Mouse (Mus musculus) gastrocnemius, adult 8-10 months (tissue): Measurements from ENCODE around the gene Prr5l. TPM values are rescaled to one million over a fixed set of nuclear protein-coding genes. Genes with fewer than 3 reads are reported as not detected.

Source experiments
- DNase-seq, 2 experiments: peaks; one replicate each; pipeline ENCODE4 v3.0.0; 2022; ENCODE audit warnings: low spot score in 2 of 2
- total RNA-seq, 4 experiments: library from RNA; stranded (reverse); gene quantifications; 2 replicates each; pipeline ENCODE4 v1.2.4; 2022

Prr5l gene
- total RNA-seq, 4 experiments from 2014 or later, result 0.10 to 0.46 (median 0.16) TPM

DNA sequence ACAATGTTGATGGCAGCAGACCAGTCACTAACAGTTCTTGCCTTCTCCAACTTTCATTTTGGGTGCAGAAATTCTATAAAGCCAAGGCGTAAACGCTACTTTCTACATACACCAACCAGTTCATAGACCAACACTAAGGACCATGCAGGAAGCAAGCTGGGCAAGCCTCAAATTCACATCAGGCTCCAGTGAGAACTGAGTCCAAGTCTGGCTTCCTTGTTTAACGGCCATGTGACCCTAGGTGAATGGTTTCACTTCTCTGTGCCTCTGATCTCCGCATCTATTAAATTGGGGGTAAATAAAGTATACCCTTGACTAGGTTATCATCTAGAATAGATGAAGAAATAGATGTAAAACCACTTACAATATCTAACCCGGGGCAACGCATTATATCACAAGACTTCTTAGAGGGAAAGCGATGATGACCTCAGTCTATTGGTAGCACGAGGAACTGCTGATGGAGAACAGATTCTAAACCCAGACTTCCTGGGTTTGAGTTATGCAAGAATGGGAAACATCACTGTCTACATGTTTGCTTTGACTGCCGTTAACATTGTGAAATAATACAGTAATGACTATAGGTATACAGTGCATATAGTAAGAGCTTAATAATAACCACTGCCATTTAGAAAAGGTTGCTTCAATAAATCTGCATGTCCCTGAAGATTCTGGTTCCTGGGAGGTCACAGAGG is 1.2 kb downstream of the Prr5l start:
- DNase-seq, result no peak

GRCm38 (mm10) chr2:101871179-101871578 is 11.6 kb downstream of the Prr5l start:
- no peak for DNase-seq

GRCm38 (mm10) chr2:101868683-101869082 is 14.1 kb downstream of the Prr5l start:
- no peak for DNase-seq

DNA sequence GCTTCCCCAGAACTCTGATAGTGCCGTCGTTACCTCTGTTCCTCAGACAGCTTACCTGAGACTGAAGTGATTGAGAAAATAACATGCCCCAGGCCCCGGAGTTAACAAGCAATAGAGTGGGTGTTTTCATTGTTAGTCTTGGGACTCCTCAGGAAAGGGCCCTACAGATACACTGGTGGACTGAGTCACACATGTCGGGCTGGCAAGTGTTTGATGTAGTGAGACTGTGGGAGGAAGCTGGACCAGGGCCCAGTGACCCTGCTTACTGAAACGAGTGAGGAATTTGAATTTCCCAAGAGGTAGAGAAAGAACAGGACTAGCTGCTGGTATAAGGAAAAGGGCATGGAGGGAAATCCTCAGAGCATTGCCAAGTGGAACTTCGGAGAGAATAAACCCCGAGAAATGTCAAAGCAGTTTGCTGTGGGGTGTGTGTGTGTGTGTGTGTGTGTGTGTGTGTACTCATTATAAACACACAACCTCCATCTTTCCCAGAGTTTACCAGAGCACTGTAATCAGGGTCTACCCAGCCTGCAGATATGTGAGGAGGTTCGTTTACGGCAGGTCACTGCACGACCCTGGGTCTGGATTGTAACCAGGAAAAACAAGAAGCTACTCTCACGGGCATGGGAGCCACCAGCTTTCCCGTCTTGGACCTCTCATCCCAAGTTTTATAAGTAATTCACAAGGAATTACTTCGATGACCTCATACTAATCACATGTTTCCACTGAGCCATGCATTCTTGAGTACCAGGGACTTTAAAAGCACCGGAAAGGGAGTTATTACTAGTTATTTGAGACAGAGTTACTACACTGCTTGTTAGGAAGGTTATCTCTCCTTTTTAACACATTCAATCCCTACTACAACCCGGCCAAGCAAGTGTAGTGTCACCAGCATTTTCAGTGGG is 20.4 kb downstream of the Prr5l start:
- DNase-seq, result no peak

- no peak for DNase-seq
Observed at GRCm38 (mm10) chr2:101860920-101861485, 21.8 kb downstream of the Prr5l start.

GRCm38 (mm10) chr2:101856174-101856573 is 26.7 kb downstream of the Prr5l start:
- no peak for DNase-seq

DNA sequence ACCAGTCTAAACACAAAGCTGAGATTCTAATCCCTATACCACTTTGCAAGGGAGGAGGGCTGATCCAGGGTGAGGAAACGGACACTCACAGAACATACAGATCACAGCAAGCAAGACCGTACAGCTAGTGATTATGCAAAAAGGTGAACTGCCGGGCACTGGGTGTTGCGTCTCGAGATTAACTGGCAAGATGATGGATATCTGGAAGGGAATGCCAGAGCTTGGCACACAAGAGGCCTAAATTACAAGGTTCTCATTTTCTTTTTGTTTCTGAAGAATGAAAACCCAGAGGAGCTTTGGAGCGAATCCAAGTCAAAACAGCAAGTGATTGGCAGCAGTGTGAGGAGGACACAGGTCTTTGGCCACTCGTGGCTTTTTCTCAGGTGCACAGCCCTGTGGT is 28.0 kb downstream of the Prr5l start:
- no peak for DNase-seq

DNA sequence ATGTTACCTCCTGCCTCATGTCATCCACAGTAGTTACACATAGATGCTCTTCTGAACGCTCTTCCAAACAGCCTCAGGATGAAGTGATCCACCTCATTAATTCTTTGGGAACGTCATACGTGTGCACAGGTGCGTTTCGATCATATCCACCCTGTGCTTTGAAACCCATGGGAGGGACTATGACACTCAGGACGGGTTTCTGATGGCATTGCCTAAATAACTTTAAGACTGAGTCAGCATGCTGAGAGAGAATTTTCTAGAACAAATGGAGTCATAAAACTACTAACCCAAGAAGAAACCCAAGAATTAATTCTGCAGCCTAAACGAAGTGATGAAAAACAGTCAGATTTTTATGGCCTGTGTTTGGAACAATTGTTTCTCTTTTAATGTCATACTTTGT is 40.1 kb downstream of the Prr5l start:
- DNase-seq, result no peak

DNA sequence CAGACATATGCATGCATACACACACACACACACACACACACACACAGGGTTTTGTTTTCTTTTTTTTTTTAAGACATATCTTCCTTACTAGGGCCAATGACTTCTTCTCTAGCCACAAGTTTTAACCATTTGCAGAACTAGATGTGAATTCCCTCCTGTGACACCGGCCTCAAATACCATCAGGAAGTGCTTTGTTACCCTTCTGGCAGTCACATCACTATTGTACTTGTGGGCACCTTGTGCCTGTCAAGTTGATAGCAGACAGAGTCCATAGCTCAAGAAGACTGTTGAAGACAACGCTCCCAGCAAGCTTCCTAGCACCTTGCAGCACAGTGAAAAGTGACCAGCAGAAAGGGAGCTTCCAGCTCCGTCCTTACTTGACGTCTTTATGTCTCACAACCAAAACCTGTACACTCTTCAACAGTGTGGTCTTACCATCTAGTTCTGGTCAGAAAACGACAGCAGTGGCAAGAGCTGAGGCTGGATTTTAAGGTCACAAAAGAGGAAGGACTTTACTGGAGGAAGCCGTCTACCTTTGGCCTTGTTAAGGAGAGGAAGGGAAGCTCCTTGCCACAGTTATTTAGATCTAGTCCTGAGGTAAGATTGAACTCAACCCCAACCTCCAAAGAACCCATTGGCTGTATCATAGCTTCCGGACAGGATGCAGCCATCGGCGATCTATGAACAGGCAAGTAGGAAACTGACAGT is 47.9 kb downstream of the Prr5l start:
- DNase-seq, result no peak

GRCm38 (mm10) chr2:101832361-101832760 is 50.5 kb downstream of the Prr5l start:
- no peak for DNase-seq

- DNase-seq, result no peak
Observed at GRCm38 (mm10) chr2:101831851-101832250, 51.0 kb downstream of the Prr5l start.

DNA sequence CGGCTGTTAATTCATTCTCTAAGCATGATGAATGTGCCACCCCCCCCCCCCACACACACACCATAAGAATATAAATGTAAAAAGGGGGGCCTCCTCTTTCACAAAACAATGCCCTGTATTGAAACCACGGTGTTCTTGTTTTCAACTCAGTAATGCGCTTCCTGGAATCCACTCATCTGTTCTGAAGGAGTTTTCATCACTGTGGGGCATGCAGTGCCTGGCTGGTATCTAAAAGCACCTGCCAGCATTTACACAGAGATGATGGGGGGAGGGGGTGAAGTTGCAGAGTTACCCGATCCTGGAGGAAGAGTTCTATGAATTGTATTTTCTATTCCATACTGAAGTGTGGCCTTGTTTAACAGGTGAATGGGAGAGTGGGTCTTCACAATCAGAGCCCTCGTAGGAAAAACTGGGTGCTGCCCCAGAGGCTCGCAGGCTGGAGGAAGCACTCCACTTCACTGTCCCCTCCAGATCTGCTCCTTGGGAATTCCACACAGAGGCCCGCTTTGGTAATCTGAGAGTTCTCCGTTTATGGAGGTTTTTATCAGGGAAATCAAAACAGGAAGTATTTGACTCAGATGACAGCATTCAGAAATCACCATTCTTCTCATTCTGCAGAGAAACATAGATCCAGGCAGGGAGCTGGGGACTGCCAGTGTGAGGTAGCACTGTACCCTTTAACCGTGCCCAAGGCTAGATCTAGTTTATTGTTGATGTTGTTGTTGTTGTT is 52.5 kb downstream of the Prr5l start:
- DNase-seq, result no peak

- no peak for DNase-seq
Observed at GRCm38 (mm10) chr2:101829013-101829412, 53.8 kb downstream of the Prr5l start.

DNA sequence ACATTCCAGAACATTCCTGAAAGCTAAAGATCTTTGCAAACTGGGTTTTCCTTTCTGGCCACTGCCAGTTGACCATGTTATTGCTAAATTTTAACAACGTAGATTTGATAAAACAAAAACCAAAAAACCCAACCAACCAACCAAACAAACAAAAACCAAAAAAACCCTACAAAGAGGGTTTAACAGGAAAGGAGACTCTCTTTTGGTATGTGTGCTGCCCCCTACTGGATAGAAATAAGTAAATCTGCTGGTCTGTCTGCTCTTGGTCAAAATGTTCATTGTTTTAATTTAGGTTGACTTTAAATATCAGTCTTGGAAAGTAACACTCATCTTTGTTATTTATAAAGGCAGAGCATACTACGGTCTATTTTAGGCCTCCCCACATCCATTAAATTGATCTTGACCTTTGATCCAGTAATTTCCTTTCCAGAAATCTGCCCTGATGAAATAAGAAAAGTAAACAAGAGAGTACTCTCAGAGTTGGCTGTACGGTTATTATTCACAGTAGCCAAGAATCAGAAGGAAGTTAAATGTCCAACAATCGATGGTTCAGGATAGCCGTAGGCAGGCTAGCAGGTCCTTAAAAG is 54.7 kb downstream of the Prr5l start:
- DNase-seq, result no peak

DNA sequence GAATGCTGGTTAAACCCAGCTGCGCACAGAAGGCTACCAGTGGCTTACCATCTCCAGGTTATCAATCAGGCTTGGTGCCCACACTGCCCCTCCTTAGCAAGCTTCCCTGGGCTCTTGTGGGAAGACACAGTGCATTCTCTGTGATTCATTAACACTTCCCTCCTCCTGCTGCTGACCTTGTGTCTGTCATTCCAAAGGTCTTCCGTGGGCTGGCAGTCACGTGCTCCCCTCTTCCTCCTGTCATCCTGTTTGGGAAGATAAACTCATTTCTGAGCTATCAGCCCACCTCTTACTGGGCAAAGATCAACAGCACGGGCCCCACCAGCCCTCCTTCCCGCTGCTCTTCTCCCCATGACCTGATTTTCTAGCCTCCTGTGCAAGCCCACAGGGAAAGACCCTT is 55.2 kb downstream of the Prr5l start:
- DNase-seq, result no peak

DNA sequence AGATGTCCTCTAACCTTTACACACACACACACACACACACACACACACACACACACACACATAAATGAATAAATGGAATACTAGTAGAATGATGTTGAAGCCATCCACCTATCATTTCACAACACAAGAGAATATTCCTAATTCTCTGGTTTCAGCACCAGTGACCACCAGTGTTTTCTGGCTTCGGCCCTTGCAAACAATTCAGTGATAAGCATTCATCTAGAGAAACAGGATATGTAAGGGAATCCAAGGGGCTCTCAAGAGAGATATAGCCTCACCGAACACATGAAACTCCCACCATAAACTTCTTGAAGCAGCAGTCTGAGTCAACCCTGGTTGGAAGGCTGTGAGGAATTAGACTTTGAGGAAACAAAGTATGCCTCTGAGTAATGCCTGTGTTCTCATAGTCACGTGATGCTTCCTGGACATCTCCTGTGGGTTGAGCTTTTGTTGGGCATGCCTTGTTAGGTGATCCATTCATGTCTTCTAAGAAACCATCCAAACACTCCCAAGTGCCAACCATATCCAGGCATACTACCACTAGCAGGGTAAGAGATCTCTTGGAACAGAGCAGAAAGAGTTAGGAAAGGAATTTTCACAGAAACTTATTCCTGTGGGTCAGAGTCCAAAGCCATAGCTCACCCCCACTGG is 55.8 kb downstream of the Prr5l start:
- no peak for DNase-seq

GRCm38 (mm10) chr2:101826186-101826707 is 56.6 kb downstream of the Prr5l start:
- no peak for DNase-seq

DNA sequence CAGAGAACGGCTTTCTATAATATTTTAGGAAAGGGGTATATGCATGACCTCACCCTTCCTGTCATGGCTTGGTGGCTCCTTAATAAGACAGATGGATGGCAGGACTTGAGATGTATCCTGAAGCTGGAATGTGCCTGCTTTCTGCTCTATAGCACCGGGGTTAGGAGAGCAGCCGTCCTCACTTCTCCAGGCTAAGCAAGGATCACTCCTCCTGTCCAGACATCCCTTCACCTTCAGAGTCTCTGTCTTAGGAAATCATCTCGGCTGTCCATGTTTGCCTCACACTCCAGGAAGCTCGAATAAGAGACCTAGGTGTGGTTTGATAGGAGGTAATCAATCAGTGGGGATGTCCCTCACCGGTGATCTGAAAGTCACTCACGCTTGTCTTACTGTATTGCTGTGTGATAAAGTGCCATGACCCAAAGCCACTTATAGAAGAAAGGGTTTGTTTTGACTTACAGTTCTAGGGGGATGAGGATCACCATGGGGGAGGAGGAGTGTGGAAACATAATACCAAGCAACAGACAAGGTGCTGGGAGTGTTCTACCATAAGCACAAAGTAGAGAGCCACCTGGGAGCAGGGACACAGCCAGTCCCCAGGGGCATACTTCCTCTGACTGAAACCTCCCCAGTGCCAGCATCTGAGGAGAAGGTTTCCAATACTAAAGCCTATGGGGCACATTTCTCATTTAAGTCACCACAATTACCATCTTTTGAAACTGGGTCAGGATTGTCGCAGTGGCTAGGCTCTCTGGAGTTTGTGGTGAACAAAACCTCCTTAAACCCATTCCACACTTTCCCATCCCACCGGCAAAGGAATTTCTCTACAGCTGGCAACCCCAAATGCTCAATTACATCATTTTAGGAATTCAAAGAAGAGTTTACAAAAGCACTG is 57.4 kb downstream of the Prr5l start:
- no peak for DNase-seq

DNA sequence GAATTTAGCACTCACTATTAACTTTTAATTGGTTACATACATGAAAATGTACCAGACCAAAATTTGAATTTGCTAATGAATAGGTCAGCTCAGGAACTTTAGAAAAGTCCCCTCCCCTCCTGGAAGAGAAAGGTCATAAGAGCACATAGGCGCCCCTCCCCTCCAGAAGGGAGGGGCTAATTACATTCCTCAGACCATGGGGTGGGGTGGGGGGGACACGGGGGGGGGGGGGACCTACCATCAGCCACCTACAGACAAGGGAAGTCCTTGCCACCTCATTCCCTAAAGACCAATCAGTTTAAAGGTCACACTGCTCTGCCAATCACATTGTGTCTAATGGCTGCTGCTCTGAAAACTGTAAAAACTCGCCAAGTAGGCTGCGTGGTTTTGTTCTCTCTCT is 59.0 kb downstream of the Prr5l start:
- no peak for DNase-seq
